Mouse (Mus musculus): ENCODE data around the gene Gm765.

Gene Gm765

DNA sequence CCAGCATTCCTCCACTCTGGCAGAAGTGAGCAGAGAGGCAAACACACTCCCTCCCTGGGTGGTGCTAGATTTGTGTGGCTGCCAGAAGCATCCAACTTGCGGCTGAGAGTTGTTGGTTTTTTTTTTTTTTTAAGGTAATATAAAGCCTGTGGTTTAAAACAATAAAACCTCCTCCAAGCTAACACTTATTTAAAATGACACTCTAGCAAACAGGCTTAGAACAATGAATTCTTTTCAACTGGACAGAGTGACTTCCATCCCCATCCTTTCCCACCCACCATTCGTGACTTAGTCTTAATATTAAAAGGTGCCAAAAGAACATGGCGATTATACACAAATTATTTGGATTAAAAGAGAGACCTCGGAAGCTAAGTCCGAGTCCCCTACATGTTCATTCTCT is at the start of gene Gm765:
TSS of gene Gm765 (minus strand) at position 101 of the 400 bp plus-strand sequence.
- no peak for DNase-seq

DNA sequence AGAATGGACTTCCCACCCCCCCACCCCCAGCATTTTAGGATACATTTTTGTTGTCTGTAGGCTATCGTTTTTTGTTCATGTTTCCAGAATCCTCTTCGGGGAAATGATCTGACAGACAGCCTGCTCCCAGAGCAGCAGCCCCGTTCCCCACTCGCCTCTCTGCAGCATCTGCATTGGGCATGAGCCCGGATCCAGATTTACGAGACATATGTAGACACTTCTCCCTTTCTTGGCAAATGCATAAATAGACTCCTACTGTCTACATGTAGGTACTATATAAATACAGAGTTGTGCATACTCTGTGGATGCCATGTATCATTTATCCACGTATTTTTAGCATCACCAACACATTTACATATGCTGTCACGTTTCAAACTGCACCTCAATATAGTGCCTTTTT is 42.9 kb upstream of the Gm765 start:
- no peak for DNase-seq

DNA sequence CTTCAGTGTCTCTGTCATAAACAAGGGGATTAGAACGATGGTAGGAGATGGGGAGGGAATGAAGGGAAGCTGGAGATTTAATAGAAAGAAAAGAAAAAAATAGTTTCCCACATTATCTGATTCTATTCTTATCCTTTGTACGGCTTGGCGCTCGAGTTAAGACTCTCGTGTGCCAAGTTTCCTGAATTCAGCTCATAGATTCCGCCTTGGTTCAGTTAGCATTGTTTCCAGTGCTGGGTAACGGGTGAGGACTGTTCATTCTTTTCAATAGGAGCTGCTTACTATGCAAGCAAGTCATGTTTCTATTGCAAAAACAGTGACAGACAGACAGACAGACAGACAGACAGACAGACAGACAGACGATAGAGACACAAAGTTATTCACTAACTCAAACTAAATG is 41.9 kb upstream of the Gm765 start:
- no peak for DNase-seq

DNA sequence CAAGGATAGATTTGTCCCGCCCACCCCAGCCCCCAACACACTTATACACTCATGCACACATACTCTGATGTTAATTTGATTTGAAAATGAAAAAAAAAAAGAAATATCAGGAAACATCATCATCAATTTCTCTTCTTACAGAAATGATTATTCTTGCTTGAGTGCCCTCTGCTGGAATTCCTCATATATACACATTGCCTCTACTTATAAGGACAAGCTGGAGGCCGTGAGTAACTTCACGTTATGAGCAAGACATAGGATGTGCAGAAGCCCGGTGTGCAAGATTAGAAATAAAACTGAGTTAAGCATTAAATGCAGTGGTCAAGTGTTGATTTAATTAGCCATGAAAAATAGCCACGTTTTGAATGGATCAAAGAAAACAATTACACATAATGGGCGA is 40.9 kb upstream of the Gm765 start:
- no peak for DNase-seq

DNA sequence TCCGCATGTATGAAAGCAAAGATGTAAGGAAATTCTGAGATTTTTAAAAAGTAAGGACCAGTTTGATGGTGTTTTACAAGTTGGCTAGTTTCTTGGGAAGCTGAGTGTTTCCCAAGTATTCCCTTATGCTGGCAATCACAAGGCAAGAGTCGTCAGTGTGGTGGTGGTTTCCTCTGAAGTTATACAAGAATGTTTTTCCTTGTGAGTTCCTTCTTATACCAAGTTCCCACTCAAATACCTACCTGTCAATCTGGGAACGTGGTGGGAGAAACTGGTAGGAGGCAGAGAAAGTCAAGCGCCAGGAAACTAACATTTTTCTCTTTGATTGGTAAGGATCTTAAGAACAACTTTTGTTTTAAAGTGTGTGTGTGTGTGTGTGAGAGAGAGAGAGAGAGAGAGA is 23.6 kb upstream of the Gm765 start:
- DNase-seq, result no peak

DNA sequence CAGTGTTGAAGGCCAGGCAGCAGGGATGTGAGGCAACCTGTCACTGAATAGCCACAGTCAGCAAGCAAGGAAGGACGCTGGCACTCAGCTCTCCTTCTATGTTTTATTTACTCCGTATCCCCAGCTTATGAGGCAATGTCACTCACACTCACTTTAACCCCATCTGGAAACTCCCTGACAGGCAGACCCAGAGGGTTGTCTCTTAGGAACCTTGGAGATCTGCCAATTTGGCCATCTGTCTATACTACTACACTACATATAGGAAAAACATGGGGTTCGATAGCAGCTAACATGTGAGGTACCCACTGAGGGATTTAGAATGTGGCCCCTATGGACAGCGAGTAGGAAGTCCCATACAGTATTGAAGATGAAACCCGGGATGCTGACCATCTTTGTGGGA is 12.7 kb upstream of the Gm765 start:
- DNase-seq, result no peak

DNA sequence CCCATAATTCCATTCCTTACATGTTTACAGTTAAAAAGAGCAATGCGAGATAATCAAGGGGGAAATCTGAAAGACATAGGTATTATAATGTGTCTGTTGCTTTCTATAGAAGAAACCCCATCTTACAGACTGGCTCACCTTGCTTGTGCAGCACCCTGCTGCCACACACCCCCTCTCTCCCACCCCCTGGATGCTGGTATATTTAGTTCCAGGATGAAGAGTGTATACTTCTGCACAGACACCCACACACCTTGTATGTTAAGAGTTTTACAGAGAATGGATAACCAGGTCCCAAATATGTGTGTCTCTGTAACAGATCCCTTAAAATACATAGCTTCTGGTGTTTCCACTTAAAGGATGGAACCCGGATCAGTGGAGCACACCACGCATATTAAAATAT is 10.7 kb upstream of the Gm765 start:
- DNase-seq, result no peak

DNA sequence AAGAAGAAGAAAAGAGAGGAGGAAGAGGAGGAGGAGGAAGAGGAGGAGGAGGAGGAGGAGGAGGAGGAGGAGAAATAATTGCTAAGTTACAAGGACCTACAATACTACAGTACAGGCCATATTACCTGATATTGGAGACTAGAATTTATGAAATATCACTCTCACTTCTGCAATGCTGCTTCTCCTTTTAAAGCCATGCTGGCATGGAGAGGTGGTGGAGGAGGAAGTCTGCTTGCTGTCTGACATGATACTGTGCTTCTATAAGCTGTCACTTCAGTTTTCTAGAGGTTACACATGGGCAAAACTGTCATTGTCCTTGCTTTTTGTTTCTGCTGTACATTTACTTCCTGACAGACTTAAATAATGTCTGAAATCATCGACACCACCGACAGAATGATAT is 9.8 kb downstream of the Gm765 start:
- no peak for DNase-seq

DNA sequence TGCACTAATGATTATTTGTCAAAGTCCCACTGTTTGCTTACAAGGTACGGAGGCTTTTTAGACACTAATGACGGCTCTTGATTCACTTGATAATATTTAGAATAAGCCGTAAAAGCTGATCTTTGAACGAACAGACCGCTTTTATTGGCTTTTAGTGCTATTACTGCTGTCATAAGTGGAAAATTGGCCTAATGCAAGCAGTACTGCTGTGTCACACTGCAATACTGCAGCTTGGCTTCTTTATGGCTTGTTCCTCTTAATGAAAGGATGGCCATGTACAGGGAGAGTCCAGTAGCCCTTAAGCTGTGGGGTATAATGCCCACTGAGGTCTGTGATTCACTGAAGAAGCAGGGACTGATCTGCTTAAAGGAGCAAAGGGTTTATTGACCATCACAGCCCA is 30.9 kb downstream of the Gm765 start:
- no peak for DNase-seq

DNA sequence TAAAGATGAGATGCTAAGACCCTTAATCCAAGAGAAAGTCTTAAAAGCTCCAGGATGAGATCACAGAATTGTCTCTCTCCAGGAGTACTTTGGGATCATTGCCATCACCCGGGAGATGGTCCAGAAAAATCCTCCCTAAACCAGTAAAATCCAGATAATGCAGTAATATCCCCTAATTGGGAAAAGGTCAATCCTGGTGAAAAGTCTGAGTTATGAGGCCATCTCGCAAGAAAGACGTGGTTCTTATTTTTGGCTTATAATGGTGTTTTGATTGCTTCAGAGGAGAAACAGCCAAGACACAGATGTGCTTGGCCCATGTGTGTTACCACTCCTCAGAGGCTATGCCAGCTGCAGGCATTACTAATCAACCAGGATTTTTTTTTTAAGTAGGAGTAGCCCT is 34.9 kb downstream of the Gm765 start:
- DNase-seq, result no peak

DNA sequence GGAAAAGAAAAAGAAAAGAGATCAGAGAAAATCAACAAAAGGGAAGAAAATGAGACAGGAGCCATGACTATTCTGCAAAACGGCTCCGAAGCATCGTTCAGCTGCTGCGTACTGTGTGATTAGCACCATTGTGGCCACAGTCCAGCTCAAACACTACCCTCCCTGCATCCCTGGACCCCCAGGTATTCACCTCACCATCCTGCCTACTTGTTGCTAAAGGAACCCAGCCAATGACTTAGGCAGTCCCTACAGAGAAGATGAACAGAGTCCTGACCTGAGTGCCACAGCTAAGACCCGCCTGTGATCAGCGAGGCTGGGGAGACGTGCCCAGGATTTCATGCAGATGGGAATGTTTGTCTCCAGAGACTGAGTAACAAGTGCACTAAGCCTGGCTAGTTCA is 35.4 kb downstream of the Gm765 start:
- no peak for DNase-seq

DNA sequence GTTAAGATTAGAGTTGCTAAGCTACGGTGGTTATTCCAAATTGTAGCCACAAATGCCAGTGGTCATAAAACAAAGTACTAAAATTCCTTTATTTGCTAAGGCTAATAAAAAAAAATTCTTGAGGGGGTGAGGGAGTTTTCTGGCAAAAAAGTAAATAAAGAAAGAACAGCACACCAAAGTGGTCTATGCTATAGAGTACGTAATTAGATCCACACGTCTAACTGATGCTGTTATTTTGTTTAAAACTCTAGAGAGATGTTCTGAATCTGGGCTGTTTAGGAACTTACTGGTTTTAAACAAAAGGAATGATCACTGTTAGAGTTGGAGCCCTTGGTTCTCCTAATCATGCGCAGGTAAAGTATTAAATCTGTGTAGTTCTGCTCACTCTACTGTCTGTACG is 50.5 kb downstream of the Gm765 start:
- no peak for DNase-seq

DNA sequence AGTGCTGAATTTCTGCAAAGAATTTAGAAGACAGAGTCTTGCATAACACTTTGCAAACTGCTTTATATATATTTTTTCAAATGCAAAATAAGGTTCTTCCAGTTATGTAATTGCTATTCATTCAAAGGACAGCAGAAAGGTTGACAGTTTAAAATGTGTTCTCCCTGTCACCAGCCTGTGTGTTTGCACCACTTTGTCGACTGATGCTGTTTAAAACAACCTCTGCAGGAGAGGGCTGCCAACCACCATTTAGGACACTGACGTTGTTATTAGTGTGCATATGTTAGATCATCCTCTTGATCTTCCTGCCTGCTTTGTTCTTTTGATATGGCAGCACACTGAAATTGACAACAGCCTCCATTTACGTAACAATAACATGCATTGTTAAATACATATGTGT is 54.2 kb downstream of the Gm765 start:
- no peak for DNase-seq

DNA sequence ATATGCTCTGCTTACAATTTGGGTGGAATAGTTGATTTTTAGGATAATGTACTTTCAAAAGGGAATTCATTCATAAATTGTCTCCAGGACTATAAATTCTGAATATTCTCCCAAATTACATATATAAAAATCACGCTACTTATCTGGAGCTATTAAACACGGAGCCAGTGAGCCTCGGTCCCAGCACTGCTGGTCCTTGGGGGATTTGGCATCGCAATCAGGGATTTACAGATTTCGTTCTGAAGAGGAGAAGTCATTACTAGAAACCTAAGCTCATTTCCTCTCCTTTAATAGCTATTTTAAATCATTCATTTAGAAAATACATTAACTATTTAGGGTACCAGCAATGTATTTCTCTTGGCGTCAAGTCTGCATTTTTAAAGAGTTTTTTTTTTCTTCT is 55.0 kb downstream of the Gm765 start:
- DNase-seq, result no peak

DNA sequence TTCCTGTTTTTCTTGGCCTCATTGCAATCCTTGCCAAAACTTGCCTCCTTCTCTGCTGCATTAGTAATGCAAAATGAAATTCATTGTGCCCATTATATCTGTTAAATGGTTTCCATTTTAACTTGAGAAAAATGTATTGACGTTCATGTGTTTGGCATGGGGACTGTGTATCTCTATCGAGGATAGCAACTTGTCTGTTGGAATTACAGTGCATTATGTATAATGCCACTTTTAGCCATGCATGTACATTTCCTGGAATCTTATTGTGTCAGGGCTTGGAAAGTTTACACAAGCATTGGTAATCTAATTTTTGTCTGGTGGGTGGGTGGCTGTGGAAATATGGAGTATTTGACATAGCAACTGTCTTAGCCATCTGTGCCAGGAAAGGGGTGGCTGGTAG is 57.4 kb downstream of the Gm765 start:
- DNase-seq, result no peak

DNA sequence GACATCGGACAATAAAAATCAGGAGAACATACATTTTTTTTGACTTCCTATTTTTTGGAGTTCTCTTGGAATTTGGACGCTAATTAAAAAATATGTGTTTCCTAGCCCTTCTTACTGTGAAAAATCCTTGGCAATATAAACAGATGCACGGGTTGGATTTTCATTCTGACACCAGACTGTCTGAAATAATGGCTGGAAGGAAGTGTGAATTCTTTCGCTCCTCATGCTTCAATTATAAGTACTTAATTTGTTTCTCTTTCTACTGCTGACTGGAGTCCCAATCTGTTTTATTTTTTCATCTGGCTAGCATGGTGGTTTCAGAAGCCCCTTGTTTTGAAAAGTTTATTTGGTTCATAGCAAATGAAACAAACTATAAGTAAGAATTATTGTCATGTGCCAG is 59.8 kb downstream of the Gm765 start:
- no peak for DNase-seq

DNA sequence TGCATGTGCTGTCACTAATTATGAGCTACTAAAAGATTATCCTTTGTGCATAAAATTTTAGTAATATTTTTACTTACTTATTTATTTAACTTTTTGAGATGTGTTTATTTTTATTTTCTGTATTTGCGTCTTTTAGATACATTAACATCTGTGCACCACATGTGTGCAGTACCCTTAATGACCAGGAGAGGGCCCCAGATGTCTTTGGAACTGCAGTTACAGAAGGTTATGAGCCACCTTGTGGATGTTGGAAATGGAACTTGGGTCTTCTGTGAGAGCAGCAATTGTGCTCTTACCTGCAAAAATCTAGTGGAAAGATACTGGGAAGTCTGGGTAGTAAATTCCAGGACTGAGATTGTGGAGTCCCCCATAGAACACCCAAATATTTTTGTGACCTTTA is 71.0 kb downstream of the Gm765 start:
- peak; percentile 23 to 28 for DNase-seq

DNA sequence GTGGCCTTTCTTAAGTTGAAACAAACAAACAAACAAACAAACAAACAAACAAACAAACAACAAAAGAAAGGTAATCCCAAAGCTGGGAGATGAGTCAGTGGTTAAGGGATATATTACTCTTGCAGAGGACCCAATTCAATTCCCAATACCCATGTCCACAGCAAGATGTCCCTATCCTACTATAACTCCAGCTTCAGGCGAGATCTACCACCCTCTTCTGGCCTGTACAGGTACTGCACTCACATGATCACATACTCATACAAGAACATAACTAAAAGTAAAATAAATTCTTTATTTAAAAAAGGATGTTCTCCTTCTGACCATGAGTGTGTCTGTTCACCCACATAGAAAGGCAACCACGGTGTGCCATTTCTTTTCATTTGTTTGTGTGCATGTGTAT is 79.6 kb downstream of the Gm765 start:
- no peak for DNase-seq

DNA sequence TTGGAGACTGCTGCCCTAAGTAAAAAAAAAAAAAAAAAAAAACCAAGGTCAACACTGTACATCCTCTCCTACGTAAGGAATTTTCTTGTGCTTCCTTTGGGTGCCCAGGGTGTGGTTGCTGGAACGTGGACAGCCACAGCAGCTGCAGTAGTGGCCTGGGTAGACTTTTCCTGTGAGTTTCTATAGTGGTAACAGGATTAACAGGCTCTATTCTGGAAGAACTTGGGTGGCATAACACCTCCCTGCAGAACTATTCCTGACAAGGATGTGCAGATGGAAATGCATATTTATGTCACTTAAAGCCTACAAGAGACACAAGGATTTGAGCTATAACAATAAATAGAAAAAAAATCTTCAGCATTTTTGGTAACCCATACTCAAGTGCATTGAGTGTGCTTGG is 83.5 kb downstream of the Gm765 start:
- no peak for DNase-seq

DNA sequence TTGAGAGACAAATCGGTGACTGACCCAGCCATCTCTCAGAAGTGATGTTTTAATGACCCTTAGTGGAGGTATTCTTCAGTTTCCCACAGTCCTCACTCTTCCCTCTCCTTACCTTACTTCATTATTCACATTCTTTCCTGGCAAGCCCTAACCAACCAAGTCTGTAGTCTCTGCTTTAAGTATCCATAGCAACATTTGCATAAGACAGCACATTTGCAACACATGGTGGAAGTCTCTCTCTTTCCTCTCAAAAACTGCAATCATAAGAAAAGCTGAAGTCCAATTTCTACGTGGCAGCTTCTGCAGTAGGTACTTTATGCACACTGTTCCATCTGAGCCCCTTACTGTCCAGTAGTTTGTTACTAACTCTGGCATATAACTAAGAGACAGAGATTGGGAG is 96.1 kb downstream of the Gm765 start:
- no peak for DNase-seq

DNA sequence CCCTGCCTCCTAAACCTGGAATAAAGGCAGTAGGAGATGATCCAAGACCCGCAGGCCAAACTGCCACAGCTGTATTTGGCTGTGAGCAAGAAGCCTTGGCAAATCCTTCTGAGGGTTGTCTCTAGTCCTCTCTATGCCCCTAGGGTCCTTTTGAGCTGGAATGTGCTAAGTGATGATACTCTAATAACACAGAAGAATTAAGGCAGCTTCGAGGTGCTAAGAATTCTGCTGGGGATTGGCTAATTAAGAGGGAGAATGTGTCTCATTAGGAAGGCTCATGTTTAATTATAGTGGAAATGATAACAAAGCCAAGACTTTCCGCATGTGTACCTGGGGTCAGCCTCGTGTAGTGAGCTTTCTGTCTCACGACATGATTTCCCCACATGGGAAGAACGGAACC is 99.4 kb downstream of the Gm765 start:
- no peak for DNase-seq

DNA sequence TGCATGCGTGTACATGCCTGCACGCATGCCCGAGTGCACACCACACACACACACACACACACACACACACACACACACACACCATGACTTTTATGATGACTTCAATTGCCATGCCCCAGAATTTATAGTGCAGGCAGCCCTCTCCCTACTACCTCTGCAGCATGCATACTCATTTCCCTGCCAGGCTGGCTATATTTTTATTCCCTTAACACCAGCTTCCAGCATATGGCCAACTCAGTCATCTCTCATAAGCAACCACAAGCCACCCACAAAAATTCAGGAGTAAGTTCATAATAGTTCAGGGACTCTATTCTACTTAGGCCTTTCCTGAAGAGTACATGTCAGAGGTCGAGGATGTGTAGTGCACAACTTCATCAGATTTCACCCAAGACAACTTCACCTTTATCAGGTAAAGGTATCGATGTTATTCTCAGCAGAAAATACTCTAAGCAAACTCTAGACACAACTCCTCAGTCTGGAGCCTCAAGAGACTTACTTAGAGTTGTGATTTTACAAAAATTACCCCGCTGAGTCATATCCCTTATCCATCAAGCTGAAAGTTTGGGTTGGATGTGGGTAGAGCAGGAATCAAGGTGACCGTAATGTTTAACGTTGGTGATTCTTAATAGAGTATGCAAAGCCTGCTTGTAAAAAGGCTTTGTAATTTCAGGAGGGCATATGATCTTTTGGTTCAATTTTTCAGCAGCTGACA is 101.8 kb downstream of the Gm765 start:
- no peak for DNase-seq

DNA sequence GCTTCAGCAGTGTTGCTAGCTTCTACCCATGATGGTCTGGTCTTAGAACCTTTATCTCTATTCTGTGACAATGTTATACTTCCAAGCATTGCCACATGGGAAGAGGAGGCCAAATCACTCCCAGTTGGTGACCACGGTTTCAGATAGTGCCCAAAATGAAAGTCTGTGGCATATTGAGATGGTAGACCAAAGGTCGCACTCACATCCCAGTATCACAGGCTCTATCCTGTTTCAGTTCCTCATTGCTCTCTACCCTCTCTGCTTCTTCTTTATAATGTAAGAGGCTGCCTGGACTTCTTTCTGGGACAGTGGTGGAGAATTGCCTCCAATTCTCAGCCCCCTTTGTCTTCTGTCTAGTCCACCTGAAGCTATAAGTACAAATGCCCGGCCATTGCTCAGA is 108.5 kb downstream of the Gm765 start:
- DNase-seq, result no peak

DNA sequence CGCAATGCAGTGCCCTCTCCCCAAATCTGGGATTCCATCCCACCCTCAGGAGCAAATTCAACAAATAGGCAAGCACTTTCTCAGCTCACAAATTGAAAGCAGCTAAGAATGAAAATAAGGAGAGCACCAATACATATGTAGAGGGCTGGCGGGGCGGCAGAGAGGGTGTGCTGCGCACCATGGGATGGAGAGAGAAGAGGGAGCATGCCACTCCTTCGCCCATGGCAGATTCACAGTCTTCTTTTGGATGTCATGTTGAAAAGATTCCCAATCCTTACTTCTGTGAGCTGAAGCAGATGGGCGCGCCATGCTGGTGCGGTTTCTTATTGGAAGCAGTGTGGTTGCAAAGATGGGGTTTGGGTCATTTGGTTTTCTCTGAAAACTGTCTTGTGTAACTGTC is 118.6 kb downstream of the Gm765 start:
- DNase-seq, result no peak

DNA sequence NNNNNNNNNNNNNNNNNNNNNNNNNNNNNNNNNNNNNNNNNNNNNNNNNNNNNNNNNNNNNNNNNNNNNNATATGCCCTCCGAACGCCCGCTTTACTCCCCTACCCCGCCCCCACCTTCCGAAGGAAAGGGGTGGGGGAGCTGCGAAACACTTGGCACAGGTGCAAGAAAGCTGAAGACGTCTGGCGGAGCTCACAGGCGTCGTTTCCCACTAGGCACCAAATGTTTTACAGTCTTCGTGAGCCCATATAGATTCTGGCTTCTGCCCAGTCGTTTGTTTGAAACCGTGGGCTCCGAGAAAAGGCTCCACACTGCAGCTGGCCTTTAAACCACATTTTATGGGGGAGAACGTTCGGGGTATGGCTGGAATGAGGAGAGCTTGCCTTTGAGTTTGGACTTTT is 120.6 kb downstream of the Gm765 start:
- no peak for DNase-seq

DNA sequence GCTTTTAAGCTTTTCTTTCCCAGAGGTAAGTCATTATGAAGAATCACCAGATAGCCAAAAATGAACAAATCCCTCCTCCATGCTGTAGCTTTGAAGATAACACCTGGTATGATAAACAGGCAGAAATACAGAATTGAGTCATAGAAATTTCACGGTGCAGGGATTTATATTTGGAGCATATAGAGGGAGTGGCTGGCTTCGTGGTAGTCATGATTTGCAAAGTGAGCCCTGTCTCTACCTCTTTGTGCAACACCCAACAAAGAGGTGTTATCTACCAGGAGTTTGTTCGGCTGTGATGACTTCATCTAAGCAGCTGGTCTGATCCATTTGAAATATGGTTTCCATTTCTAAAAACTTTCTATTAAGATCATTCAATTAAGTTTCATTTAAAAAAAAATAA is 130.3 kb downstream of the Gm765 start:
- DNase-seq, result no peak

Data from thymus, adult 18-20 months (tissue).